Mouse (Mus musculus) mouse embryonic stem cell (cell line): ENCODE results near the gene Fat1.

ENCODE experiments used
- in situ Hi-C, 2 experiments: fragments of 300-500 bp; cut with MboI; formaldehyde crosslinking; loops; 1 replicate in 1 of 2; 3 replicates in 1 of 2; pipeline ENCODE4 v1.14.3; 2019 to 2020; ENCODE audit warnings: low sequenced_read_pairs in 2 of 2, low pct_unique_long_range_greater_than_20kb in 1 of 2, mixed read lengths in 1 of 2; ENCODE audit not compliant: unreplicated experiment in 1 of 2

Fat1 gene

DNA sequence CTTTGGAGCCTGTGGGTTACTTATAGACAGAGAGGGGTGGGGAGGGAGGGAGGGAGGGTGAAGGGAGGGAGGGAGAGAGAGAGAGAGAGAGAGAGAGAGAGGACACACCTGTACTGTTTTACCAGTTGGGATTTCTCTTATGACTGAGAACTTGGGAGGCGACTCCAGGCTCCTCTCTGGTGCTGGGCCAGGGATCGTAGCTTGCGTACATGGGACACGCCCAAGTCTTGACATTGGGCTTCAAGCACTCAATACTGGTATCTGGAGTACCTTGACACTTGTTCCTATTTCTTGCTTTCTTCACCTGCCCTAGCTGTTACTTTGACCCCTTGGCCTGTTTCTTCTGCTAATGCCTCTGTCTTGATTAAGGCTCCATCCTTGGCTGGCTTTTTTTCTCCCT is 10.3 kb downstream of the Fat1 start:
- in situ Hi-C loops = loop anchor here (25.0 kb wide), 1 partner anchor 292 kb away; no protein-coding TSS in a partner anchor

GRCm38 (mm10) chr8:44948597-44948996 is 13.3 kb downstream of the Fat1 start:
- in situ Hi-C loops = loop anchor here (25.0 kb wide), 1 partner anchor 289 kb away; no protein-coding TSS in a partner anchor

DNA sequence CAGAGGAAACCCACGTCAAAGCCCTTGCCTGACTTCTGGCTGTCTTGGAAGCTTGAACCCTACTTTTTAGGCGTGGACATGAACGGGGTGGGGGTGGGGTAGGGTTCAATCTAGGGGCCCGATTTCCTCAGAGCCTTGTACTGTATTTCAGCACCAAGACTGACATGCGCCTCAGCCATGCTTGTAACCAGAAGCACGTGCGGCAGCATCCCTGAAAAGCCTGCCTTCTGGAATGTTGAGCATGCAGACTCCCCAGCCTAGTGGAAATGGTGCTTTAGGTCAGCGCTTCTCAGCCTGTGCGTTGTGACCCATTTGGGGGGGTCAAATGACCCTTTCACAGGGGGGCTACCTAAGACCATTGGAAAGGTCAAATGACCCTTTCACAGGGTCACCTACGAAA is 25.2 kb downstream of the Fat1 start:
- in situ Hi-C loops = loop anchor here in 1 of 2 experiments (25.0 kb wide), 1 partner anchor 1648 kb away; the partner anchor contains the start of gene Zfp42

GRCm38 (mm10) chr8:44960906-44961305 is 25.7 kb downstream of the Fat1 start:
- in situ Hi-C loops = loop anchor here in 1 of 2 experiments (25.0 kb wide), 1 partner anchor 1649 kb away; the partner anchor contains the start of gene Zfp42

- in situ Hi-C loops = loop anchor here in 1 of 2 experiments (25.0 kb wide), 1 partner anchor 1649 kb away; the partner anchor contains the start of gene Zfp42
These were observed 26.2 kb downstream of the Fat1 start for GRCm38 (mm10) chr8:44961492-44961891.

GRCm38 (mm10) chr8:44962572-44963231 is 27.5 kb downstream of the Fat1 start:
- in situ Hi-C loops = loop anchor here in 1 of 2 experiments (25.0 kb wide), 1 partner anchor 1650 kb away; the partner anchor contains the start of gene Zfp42

- in situ Hi-C loops = loop anchor here in 1 of 2 experiments (25.0 kb wide), 1 partner anchor 1655 kb away; the partner anchor contains the start of gene Zfp42
These were observed 32.3 kb downstream of the Fat1 start for GRCm38 (mm10) chr8:44967521-44968039.

DNA sequence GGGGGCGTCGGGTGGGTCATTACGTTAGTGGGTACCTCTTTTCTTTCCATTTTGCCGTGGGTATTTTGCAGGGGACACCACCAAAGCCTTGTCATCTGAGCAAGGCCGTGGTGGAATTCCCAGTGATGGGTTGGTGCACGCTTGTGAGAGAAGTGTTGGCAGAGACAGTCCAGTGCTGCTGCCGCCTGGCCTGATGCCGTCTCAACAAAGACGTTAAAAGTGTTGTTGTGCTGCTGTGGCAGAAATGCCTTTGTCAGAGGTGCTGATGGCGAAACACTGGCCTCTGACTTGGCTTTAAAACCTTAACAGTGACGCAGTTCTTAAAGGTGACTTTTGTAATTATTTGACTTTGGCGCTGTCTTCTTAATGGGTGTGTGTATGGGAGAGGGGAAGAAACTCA is 34.8 kb downstream of the Fat1 start:
- in situ Hi-C loops = loop anchor here in 1 of 2 experiments (25.0 kb wide), 1 partner anchor 1658 kb away; the partner anchor contains the start of gene Zfp42

DNA sequence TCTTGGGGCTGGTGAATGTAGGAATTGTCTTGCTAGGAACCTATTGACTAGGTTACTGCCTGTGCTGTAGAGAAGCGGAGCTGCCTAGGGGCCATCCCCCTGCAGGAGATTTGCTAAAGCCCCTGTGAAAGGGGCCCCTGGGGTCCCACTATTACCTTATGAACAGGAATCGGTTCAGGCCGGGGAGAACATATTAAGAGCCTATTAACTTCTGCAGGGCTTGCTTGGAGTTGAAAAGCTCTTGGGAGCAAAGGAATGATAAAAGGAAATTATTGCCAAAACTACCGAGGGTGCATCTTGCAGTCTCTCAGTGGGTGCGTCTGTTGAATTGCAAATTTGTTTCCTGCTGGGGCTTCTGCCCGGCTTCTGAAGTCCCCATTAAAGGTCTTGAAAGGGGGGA is 36.1 kb downstream of the Fat1 start:
- in situ Hi-C loops = loop anchor here in 1 of 2 experiments (25.0 kb wide), 1 partner anchor 1659 kb away; the partner anchor contains the start of gene Zfp42

DNA sequence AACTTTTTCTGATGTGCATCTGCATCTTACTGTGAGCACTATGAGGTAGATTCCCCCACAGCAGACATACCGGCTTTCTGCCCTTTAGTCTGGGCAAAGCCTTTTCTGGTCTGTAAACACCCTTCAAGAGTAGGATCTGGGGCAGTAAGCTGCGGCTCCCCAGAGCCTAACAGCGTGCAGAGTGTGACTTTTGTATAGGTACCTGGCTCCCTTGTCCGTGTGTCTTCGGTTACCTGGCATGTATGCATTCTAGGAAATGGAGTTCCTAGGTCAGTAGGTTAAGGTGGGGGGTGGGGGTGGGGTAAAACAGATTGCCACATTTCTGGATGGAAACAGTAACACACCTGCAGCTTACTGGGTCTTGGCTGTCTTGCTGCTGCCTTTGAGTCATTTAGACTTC is 36.7 kb downstream of the Fat1 start:
- in situ Hi-C loops = loop anchor here in 1 of 2 experiments (25.0 kb wide), 1 partner anchor 1660 kb away; the partner anchor contains the start of gene Zfp42

DNA sequence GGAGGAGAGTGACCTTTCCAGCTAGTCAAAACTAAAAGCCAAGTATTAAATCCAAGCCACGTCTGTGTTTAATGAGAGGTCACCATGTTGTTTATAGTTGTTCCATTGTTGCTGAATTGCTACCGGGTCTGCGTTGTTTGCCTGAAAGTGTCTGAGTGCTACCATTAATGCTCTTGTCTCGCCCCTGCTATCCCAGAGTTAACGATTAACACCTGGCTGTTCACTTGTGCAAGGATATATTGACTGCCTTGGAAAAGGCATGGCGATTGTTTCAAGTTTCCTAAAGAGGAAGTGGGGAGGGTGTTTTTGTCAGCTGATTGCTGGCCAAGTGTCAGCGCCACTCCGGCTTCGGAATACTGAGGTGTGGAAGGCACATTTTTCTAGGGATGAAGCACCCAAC is 39.9 kb downstream of the Fat1 start:
- in situ Hi-C loops = no loop called here

DNA sequence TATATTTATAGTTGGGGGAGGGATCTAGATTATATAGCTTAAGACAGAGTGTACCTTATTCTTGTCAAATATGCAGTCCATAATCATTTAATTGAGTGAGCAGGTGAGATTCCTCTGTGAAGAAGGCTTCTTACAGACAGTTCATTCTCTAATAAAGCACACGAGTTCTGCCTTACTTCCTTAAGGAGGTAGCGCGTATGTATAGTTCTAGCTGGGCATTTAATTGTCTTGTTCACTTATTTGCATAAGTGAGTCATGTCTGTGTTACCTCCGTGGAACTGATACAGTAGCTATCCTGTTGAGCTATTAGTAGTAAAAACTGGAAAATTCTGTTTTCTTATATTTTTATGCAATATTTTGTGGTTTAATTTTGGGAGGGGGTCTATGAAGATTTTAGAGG is 40.4 kb downstream of the Fat1 start:
- in situ Hi-C loops = no loop called here

- in situ Hi-C loops = no loop called here
These were observed 43.4 kb downstream of the Fat1 start for GRCm38 (mm10) chr8:44978622-44979021.

DNA sequence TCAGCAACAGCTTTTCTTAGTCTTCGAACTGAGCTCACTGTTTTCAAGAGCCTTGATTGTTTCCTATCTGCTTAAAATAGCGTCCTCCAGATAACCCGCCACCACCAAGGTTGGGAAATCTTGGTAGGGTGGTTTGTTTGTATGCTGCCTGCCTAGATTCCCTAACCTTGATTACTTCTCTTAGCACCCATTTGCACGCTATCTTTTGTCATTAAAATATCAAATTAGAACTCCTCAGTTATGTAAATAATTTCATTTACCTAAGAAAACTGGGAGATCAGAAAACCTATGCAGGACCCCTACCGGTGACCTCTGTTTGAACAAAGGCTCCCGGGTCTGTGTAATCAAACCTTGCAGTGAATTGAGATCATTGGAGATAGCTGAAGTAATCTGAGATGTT is 44.0 kb downstream of the Fat1 start:
- in situ Hi-C loops = no loop called here

- in situ Hi-C loops = no loop called here
These were observed 44.8 kb downstream of the Fat1 start for GRCm38 (mm10) chr8:44980030-44980429.

GRCm38 (mm10) chr8:44985326-44986288 is 50.4 kb downstream of the Fat1 start:
- in situ Hi-C loops = no loop called here

DNA sequence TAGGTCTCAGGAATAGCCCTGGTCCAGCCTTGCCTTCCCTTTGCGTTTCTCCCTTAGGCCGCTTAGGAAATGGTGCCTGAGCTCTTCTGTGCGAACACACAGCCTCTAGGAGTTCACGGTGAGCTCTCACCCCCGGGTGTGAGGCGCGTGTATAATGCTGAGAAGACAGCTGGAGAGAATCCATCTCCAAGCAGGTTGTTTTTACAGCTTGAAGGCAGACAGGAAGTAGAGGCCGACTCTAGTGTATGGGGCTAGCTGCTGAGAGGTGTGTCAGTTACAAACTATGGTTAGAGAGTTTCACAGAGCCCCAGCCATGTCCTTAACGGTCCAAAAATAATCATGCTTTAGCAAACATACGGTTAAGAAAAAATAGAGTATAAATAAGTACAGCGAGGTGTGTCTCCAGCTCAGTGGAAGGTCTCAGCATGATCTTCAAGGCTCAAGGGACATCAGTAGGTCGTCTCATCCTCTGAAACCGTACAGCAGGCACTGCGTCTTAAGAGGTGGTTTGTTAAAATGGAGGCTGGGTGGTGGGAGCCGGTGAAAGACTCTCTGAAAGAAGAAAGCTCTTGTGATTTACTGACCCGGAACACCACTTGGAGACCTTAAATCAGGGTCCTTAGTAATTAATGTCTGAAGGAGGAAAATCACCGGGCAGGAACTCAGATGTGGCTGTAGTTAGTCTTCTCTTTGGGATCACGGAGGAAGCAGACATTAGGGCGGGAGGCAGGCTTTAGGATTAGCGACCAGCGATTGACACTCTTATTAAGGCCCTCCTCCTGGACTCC is 56.6 kb downstream of the Fat1 start:
- in situ Hi-C loops = no loop called here

GRCm38 (mm10) chr8:44992664-44993063 is 57.4 kb downstream of the Fat1 start:
- in situ Hi-C loops = no loop called here
